Mouse (Mus musculus) layer of hippocampus, postnatal 25 days (tissue): Measurements from ENCODE around the gene Tspan1. TPM values are rescaled to one million over a fixed set of nuclear protein-coding genes. Genes with fewer than 3 reads are reported as not detected.

ENCODE experiments used
- DNase-seq, 2 experiments: peaks; one replicate each; pipeline ENCODE4 v3.0.0; 2022; ENCODE audit warnings: mixed read lengths in 2 of 2, low spot score in 1 of 2; ENCODE audit errors: extremely low spot score in 1 of 2
- total RNA-seq, 2 experiments: library from RNA; stranded (reverse); gene quantifications; 2 replicates each; pipeline ENCODE4 v1.2.3; 2021

The Tspan1 gene
- total RNA-seq, 2 experiments from 2014 or later, result not detected

- DNase-seq, result peak in 1 of 2 experiments; percentile 90
Measured at GRCm38 (mm10) chr4:116168617-116169352, 1.4 kb upstream of the Tspan1 start.

DNA sequence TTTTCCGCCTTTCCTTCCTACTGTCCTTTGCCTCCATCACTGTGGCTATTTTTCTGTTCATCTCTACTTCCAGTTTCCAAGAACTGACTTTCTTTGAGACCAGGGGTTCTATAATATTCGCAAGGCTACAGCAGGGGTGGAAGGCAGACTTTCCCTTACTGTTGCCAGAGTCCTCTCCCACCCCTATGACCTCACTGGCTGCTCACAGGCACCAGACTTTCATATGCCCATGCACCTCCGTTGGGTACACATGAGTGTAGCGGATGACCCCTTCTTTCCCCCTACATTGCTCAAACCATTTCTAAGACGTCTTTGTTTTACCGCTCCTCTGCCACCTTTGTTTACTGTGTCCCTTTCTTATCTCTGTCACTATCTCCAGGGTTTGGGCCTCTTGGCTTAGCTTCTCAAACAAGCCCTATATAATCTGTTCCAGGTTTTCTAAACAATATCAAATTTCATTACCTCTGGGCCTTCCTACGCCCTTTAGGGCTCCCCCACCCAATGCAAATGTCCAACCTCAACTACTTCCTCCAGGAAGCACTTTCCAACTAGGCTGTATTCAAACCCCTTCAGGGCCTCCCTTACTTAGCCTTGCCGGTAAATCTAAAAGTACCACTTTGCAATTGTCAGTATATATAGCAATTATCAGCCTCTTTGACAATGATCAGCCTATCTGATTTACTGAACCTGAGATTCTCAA lies 1.5 kb downstream of the Tspan1 start:
- DNase-seq, result no peak

- no peak for DNase-seq
Measured at GRCm38 (mm10) chr4:116164759-116165554, 2.4 kb downstream of the Tspan1 start.

- DNase-seq, result no peak
Measured at GRCm38 (mm10) chr4:116162142-116162541, 5.3 kb downstream of the Tspan1 start.

GRCm38 (mm10) chr4:116160769-116161168 lies 6.6 kb downstream of the Tspan1 start:
- peak in 1 of 2 experiments; percentile 37 for DNase-seq

GRCm38 (mm10) chr4:116159912-116160311 lies 7.5 kb downstream of the Tspan1 start:
- DNase-seq, result no peak

DNA sequence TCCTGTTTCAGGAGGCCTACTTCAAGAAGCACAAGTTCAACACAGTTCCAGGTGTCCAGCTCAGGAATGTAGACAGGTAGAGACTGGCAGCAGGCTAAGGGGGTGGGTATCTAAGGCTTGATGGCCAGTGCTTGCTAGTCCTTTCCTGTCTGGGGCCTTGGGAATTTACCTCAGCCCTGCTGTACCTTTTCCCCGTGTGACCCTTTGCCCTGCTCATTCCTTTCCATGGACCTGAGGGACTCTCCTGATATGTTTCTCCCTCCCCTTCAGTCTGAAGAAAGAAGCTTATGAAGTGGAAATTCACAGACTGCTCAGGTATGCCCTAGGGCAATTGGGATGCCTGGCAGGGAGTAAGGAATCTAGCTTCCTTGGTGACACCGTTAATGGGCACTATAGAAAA lies 9.5 kb downstream of the Tspan1 start:
- DNase-seq, result no peak

DNA sequence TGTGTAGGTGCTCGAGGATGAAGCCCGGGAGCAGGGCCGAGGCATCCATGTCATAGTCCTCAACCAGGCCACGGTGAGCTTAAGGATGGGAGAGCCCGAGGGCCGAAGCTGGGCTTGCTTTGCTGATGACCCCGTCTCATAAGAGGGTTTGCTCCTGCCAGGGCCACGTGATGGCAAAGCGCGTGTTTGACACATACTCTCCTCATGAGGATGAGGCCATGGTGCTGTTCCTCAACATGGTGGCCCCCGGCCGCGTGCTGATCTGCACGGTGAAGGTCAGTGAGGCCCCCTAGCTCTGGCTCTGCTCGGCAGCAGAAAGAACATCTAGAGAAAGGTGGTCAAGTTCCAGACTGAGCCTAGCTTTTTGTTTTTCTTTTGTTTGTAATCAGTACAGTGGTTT lies 14.7 kb downstream of the Tspan1 start:
- DNase-seq, result no peak

- no peak for DNase-seq
Measured at GRCm38 (mm10) chr4:116151238-116151637, 16.2 kb downstream of the Tspan1 start, which contains the start of gene Lurap1. Gene Lurap1 (minus strand): TSS chr4:116151338.

GRCm38 (mm10) chr4:116150862-116151221 lies 16.6 kb downstream of the Tspan1 start:
- DNase-seq, result no peak

DNA sequence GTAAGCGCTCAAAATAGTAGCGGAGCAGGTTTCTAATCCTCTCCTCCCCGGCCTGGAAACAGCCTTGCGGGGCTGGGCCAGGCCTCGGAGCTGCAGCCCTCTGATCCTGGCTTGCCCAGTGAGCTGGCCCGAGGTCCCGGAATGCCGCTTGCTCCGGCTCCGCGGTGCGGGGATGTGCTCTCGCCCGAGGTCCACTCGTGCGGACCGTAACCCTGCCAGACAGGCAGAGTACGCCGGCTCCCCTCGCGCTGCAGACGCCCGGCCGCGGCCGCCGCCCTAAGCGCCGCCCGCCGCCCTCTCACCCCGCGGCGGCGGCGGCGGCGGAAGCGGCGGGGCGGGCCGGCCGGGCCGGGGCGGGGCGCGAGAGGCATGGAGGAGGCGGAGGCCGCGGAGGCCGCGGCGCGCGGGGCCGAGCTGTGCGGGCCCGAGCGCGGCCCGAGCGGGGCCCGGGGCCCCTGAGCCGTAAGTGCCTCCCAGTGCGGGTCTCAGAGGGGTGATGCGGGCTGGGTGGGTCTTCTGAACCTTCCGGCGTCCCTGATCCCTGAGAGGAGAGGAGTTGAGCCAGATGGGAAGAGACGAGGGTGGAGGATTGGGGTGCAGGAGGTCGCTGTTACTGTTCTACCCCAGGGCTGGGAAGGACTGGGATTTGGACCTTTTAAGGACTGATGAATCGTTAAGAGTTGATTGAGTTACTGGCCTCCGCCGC lies 17.1 kb downstream of the Tspan1 start:
- peak; percentile 49 to 51 for DNase-seq

DNA sequence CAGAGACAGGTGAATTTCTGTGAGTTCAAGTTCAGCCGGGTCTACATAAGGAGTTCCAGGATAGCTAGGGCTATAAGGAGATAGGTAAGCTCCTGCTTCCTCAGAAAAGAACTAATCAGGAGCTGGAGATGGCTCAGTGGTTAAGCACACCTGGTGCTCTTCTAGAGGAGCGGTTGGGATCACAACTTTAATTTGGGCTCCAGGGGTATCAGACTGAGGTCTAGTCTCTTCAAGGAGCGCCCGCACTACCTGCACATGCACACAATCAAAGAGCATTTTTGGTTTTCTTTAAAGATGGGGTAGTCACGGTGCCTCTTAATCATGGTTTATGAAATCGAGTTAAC lies 17.6 kb downstream of the Tspan1 start:
- no peak for DNase-seq

- peak; percentile 71 to 76 for DNase-seq
Measured at GRCm38 (mm10) chr4:116143891-116144717, 23.3 kb downstream of the Tspan1 start.

DNA sequence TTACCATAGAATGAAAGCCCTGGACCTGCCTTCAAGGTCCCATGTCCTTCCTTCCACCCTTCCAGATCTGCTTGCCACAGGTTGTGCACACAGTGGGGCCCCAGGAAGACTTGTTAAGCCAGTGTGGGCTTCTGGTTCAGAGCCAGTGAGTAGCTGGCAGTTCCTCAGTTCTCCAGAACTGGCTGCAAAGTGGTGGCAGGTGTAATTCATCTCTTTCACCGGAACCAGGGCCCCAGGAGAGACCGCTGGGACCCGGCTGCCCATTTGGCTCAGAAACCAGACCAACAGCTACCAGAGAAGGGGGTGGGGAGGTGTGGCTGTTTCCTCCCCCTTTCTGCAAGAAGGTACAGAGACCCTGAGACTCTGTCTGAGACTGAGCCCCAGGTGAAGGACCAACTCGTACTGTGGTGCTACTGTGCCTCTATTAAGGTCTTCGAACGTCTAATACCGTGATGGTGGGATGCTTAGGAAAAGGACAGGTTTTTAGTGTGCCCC lies 24.0 kb downstream of the Tspan1 start:
- no peak for DNase-seq

- DNase-seq, result no peak
Measured at GRCm38 (mm10) chr4:116142269-116142668, 25.1 kb downstream of the Tspan1 start.

DNA sequence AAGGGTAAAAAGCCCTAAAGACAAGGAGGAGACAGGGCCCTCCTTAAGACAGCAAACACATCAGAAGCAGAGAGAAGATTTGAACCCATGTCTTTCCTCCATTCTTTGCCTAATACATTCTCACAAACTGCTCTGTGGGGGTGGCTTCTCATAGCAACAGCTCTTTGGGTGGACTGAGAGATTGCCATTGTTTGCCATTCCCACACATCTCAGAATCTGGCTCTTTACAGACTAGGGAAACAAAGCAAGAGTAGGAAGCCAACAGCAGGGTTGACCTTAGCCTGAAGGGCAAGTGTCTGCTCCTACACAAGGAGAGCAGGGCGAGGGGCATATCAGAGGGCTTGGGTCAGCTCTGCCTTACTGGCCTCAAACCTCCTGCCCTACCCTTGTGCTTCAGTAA lies 25.7 kb downstream of the Tspan1 start:
- no peak for DNase-seq

- no peak for DNase-seq
Measured at GRCm38 (mm10) chr4:116140801-116141574, 26.4 kb downstream of the Tspan1 start.

DNA sequence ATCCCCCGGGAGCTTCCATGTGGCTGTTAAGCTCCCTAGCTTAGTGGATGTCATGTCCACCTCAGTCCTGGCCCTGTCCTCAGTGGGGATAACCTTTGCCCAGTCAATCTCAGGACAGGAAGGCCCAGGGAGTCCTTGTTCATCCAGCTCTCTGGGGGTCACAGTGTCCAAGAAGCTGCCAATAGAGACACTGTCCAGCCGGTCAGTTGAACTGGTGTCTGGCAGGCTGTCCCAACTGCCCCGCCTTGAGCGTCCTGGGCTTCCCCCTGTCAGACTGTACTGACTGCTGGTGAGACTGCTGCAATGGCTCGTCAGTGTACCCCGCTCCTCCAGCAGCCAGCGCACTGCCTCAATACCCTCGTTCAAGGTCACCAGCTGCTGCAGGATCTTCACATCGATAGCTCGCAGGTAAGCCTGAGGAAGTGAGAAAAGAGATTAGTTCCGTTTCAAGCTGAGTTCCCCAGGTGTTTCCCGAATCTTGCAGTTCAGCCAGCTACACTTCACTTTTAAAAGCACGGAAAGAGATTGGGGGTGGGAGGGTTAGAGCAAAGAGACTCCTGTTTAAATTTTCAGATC lies 29.9 kb downstream of the Tspan1 start:
- no peak for DNase-seq
